Mouse (Mus musculus) hindbrain, embryonic 15.5 days (tissue): ENCODE results near the gene Gbx2. TPM values are rescaled to one million over a fixed set of nuclear protein-coding genes. Genes with fewer than 3 reads are reported as not detected.

Experiments used
- ATAC-seq: fragments of 200-750 bp; cut with Nextera tagmentation; 2 replicates; pipeline ENCODE4 v1.8.0; 2017; ENCODE audit warnings: low read depth, moderate number of reproducible peaks, moderate TSS enrichment; ENCODE audit not compliant: low FRiP score
- H3K27ac ChIP-seq: fragments of 300-500 bp; sonication (generic); replicated peaks from 2 replicates; pipeline ENCODE4 v1.5.1; 2015; ENCODE audit warnings: mild to moderate bottlenecking, inconsistent platforms
- H3K27me3 ChIP-seq: fragments of 300-500 bp; sonication (generic); 2 replicates; pipeline ENCODE4 v1.6.1; 2015; ENCODE audit warnings: control low read depth, inconsistent platforms
- H3K36me3 ChIP-seq: fragments of 300-500 bp; sonication (generic); 2 replicates; pipeline ENCODE4 v1.6.1; 2015; ENCODE audit warnings: control low read depth, inconsistent platforms
- H3K4me1 ChIP-seq: fragments of 300-500 bp; sonication (generic); replicated peaks from 2 replicates; pipeline ENCODE4 v1.6.1; 2015; ENCODE audit warnings: control low read depth, inconsistent platforms
- H3K4me2 ChIP-seq: fragments of 300-500 bp; sonication (generic); 2 replicates; pipeline ENCODE4 v1.6.1; 2015; ENCODE audit warnings: moderate library complexity, mild to moderate bottlenecking, inconsistent platforms
- H3K4me3 ChIP-seq: fragments of 300-500 bp; sonication (generic); 2 replicates; pipeline ENCODE4 v1.5.1; 2015; ENCODE audit warnings: mild to moderate bottlenecking, inconsistent platforms
- H3K9ac ChIP-seq: fragments of 300-500 bp; sonication (generic); 2 replicates; pipeline ENCODE4 v1.6.1; 2015; ENCODE audit warnings: inconsistent platforms
- H3K9me3 ChIP-seq: fragments of 300-500 bp; sonication (generic); 2 replicates; pipeline ENCODE4 v1.6.1; 2016; ENCODE audit warnings: control low read depth, inconsistent platforms
- WGBS: fragments of 180-500 bp; shearing (Covaris S2); methylation state at CpG from one replicate; pipeline ENCODE4 v1.1.7; 2015; 5-methylcytosine and 5-hydroxymethylcytosine counted together
- polyA plus RNA-seq: library from polyadenylated mRNA; unstranded; fragments of >200 nt; fragmentation: Nextera tagmentation; extraction: Ambion mirVana; gene quantifications from 2 replicates; pipeline ENCODE4 v1.2.1, GENCODE M21; 2015

The Gbx2 gene
- polyA plus RNA-seq, 1 experiment from 2014 or later, result 42.6 TPM

DNA sequence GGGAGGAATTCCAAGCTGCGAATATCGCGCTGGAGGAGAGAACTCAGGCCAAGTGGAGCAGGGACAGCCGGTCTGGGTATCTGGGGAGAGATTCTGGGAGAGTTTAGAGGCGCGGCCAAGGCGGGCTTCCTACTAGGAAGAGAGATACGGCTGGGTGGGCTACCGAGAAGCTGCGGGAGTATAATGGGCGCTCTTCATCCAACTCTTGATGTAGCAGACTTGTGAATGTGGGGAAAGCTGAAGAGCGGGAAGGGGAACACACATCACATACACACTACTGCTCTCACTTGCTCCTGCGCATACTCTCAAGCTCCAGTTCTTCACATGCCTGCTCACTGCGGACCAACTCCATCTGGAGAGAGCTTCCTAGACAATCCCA is 7.3 kb downstream of the Gbx2 start:
- Histone ChIP-seq H3K4me3 (0 out of 2 replicates have a peak overlapping the region, but pooled peaks have one; percentile 12), H3K4me1 (peaks cover 52% of the 10 kb centered on the region)

DNA sequence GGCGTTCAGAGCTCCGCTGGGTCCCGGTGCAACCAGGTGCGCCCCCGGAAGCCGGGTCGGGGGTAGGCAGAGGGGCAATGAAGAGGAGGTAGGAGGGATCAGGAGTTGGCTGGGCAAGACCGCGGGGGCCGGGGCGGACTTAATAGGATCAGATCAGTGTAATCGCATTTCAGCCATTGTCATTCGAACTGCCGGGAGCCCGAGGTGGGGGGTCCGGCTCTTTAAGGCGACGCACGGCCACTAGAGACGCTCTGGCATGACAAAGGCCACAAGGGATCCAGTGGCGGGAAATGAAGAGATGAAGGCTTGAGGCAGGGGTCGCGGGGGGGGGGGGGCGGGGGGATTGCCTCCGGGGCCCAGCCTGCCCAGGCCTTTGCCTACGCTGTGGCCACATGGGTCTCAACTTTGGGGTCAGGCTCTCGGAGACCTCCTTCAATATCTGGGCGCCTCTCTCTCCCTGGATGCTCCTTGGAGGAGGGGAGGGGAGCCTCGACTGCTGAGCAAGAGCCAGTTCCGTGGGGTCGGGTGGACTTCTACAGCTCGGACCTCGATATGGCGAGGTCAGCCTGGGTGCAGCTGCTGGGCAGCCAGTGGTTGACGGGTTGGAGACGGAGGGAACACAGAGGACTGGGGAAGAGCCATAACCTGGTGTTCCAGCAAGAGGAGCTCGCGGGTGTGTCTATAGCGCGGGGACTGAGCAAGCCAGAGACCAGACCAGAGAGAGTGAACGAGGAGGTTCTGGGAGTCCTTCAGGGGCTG is 7.9 kb downstream of the Gbx2 start:
- H3K9ac ChIP-seq, result no peak overlapping the region
- peaks cover 51% of the 10 kb centered on the region for H3K4me1 ChIP-seq

More for the DNA sequence above, 7.3 kb downstream of the Gbx2 start:
- Histone ChIP-seq H3K27ac (no peak overlapping the region), H3K9me3 (no peaks in the 10 kb centered on the region), H3K9ac (no peak overlapping the region), H3K4me2 (peak overlapping the region; percentile 51), H3K27me3 (peaks cover 90% of the 10 kb centered on the region), H3K36me3 (no peaks in the 10 kb centered on the region)
- no peak for ATAC-seq
- 16% methylated on average over 14 of the region's 14 CpGs for WGBS

DNA sequence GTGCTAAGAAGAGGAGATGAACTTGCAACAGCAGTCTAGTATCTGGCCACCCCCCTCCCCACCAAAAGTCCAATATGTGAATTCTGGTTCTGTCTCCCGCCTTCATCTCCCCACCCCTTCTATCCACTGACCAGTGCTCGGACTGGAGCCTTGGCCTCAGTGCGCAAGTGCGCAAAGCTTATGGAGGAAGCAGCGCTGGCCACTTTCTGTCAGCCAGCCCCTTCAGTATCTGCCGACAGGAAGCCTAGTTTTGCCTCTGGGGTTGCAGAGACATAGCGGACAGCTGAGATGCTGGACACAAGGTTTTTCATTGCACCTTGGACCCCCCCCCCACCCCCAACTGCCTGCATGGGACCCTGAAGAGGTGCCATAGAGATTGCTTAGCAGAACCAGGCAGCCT is 8.7 kb downstream of the Gbx2 start:
- Histone ChIP-seq H3K36me3 (no peaks in the 10 kb centered on the region), H3K9me3 (no peaks in the 10 kb centered on the region), H3K27ac (no peak overlapping the region), H3K4me1 (peaks cover 47% of the 10 kb centered on the region), H3K9ac (no peak overlapping the region), H3K4me2 (peak overlapping the region; percentile 51), H3K4me3 (no peak overlapping the region), H3K27me3 (peaks cover 87% of the 10 kb centered on the region)
- WGBS, result 3% methylated on average over 7 of the region's 7 CpGs
- no peak for ATAC-seq

More for the DNA sequence above, 7.9 kb downstream of the Gbx2 start:
- Histone ChIP-seq H3K27ac (no peak overlapping the region), H3K4me2 (peak overlapping the region; percentile 51), H3K27me3 (peaks cover 90% of the 10 kb centered on the region), H3K36me3 (no peaks in the 10 kb centered on the region), H3K4me3 (peak overlapping the region; percentile 18), H3K9me3 (no peaks in the 10 kb centered on the region)
- 2% methylated on average over 40 of the region's 41 CpGs for WGBS
- no peak for ATAC-seq

GRCm38 (mm10) chr1:89921806-89922205 is 9.2 kb downstream of the Gbx2 start:
- Histone ChIP-seq H3K9ac (no peak overlapping the region), H3K4me2 (peak overlapping the region; percentile 51; the same call in 1 of the 2 replicates), H3K36me3 (no peaks in the 10 kb centered on the region), H3K27ac (no peak overlapping the region), H3K4me3 (no peak overlapping the region), H3K4me1 (peaks cover 44% of the 10 kb centered on the region), H3K27me3 (peaks cover 87% of the 10 kb centered on the region), H3K9me3 (no peaks in the 10 kb centered on the region)
- ATAC-seq, result 0 out of 2 replicates have a peak, but pooled peaks have one; percentile 44
- WGBS, result 4% methylated on average over 10 of the region's 10 CpGs

DNA sequence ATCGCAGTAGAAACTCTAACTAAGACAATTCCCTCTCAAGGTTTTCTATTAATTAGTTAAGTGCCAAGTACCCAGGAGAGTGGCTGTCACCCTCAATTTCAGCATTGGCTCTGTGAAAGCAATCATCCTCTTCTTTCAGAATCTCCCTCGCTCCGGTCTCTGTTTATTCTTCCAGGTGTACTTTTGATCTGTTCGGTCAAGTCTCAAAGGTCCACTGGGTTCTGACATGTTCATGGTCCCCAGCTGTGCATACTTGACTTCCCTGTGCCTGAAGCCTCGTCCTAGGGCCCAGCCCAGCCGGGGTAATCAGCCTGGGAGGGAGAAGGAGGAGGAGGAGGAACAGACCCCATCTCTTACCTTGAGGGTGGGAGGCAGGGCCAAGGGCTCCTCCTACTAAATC is 11.8 kb downstream of the Gbx2 start:
- peaks cover 62% of the 10 kb centered on the region for H3K27me3 ChIP-seq
- no peaks in the 10 kb centered on the region for H3K36me3 ChIP-seq
- H3K9ac ChIP-seq, result no peak overlapping the region
- 82% methylated on average over 6 of the region's 6 CpGs for WGBS
- no peak overlapping the region for H3K27ac ChIP-seq
- H3K9me3 ChIP-seq, result no peaks in the 10 kb centered on the region
- ATAC-seq, result no peak
- H3K4me3 ChIP-seq, result no peak overlapping the region
- H3K4me2 ChIP-seq, result no peak overlapping the region
- peaks cover 25% of the 10 kb centered on the region for H3K4me1 ChIP-seq

- H3K9ac ChIP-seq, result no peak overlapping the region
- H3K36me3 ChIP-seq, result no peaks in the 10 kb centered on the region
- no peak overlapping the region for H3K27ac ChIP-seq
- ATAC-seq, result no peak
- H3K9me3 ChIP-seq, result no peaks in the 10 kb centered on the region
- 43% methylated on average over 18 of the region's 18 CpGs for WGBS
- no peak overlapping the region for H3K4me3 ChIP-seq
- H3K4me1 ChIP-seq, result peaks cover 16% of the 10 kb centered on the region
- peaks cover 52% of the 10 kb centered on the region for H3K27me3 ChIP-seq
- no peak overlapping the region for H3K4me2 ChIP-seq
Observed at GRCm38 (mm10) chr1:89918111-89918510, 12.9 kb downstream of the Gbx2 start.

- Histone ChIP-seq H3K27ac (no peak overlapping the region), H3K27me3 (peaks cover 16% of the 10 kb centered on the region; the same call in 1 of the 2 replicates), H3K4me2 (no peak overlapping the region), H3K4me1 (peaks cover 5% of the 10 kb centered on the region; the same call in 1 of the 2 replicates), H3K9ac (no peak overlapping the region), H3K36me3 (no peaks in the 10 kb centered on the region), H3K4me3 (no peak overlapping the region), H3K9me3 (no peaks in the 10 kb centered on the region)
- 81% methylated on average over 4 of the region's 4 CpGs for WGBS
- no peak for ATAC-seq
Observed at GRCm38 (mm10) chr1:89913611-89914010, 17.4 kb downstream of the Gbx2 start.

DNA sequence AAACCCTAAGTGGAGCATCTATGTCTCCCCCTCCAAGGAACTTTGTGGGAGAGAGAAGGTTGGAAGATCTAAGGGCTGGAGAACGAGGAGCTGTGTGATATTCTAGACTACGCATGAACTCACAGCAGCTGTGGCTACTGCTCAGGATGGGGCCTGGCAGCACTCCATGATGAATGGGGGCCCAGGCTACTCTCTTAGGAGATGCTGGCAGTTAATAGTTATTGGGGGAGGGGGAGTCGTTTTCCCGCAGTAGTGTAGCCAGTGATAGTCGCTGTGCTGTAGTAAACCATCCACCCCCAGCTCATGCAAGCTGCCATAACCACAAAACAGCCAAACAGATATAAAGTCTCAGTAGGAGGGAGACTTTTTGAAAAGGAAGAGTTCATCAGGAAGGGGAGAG is 18.6 kb downstream of the Gbx2 start:
- H3K4me1 ChIP-seq, result peaks cover 5% of the 10 kb centered on the region; the same call in 1 of the 2 replicates
- H3K9ac ChIP-seq, result no peak overlapping the region
- peaks cover 6% of the 10 kb centered on the region; the same call in 1 of the 2 replicates for H3K27me3 ChIP-seq
- H3K4me2 ChIP-seq, result no peak overlapping the region
- H3K4me3 ChIP-seq, result no peak overlapping the region
- H3K9me3 ChIP-seq, result no peaks in the 10 kb centered on the region
- H3K36me3 ChIP-seq, result no peaks in the 10 kb centered on the region
- ATAC-seq, result no peak
- WGBS, result 24% methylated on average over 5 of the region's 5 CpGs
- H3K27ac ChIP-seq, result no peak overlapping the region

GRCm38 (mm10) chr1:89909796-89910195 is 21.2 kb downstream of the Gbx2 start:
- Histone ChIP-seq H3K27ac (no peak overlapping the region), H3K4me2 (no peak overlapping the region), H3K4me1 (peaks cover 5% of the 10 kb centered on the region; the same call in 1 of the 2 replicates), H3K27me3 (0 out of 2 replicates have a peak, but pooled peaks cover 3% of the 10 kb centered on the region), H3K36me3 (no peaks in the 10 kb centered on the region), H3K4me3 (no peak overlapping the region), H3K9ac (no peak overlapping the region), H3K9me3 (no peaks in the 10 kb centered on the region)
- ATAC-seq, result no peak
- WGBS, result 92% methylated on average over 8 of the region's 8 CpGs

- 93% methylated on average over 1 of the region's 1 CpGs for WGBS
- no peak for ATAC-seq
- no peak overlapping the region for H3K9ac ChIP-seq
Observed at GRCm38 (mm10) chr1:89902641-89903040, 28.3 kb downstream of the Gbx2 start.

GRCm38 (mm10) chr1:89902236-89902635 is 28.7 kb downstream of the Gbx2 start:
- H3K27me3 ChIP-seq, result no peaks in the 10 kb centered on the region
- H3K4me3 ChIP-seq, result no peak overlapping the region
- 93% methylated on average over 2 of the region's 2 CpGs for WGBS
- H3K36me3 ChIP-seq, result no peaks in the 10 kb centered on the region
- no peaks in the 10 kb centered on the region for H3K4me1 ChIP-seq
- ATAC-seq, result no peak
- H3K9me3 ChIP-seq, result no peaks in the 10 kb centered on the region
- H3K9ac ChIP-seq, result no peak overlapping the region
- H3K27ac ChIP-seq, result no peak overlapping the region
- H3K4me2 ChIP-seq, result no peak overlapping the region

More at GRCm38 (mm10) chr1:89902641-89903040, 28.3 kb downstream of the Gbx2 start:
- no peaks in the 10 kb centered on the region for H3K4me1 ChIP-seq
- H3K4me2 ChIP-seq, result no peak overlapping the region
- no peaks in the 10 kb centered on the region for H3K27me3 ChIP-seq
- H3K9me3 ChIP-seq, result no peaks in the 10 kb centered on the region
- H3K27ac ChIP-seq, result no peak overlapping the region
- no peaks in the 10 kb centered on the region for H3K36me3 ChIP-seq
- H3K4me3 ChIP-seq, result no peak overlapping the region

DNA sequence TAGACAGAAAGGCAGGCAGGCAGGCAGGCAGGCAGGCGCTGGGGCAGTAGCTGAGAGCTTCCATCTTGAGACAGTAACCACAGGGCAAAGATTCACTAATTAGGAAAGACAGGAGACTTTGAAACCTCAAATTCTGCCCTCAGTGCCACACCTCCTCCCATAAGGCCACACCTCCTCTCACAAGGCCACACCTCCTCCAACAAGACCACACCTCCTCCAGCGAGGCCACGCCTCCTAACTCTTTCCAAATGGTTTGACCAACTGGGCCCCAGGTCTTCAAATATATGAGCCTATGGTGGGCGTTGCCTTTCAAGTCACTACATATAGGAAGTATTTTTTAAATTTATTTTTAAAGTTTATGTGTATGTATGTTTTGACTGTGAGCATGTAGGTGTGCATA is 29.6 kb downstream of the Gbx2 start:
- 83% methylated on average over 4 of the region's 4 CpGs for WGBS
- H3K27ac ChIP-seq, result no peak overlapping the region

More for the DNA sequence above, 29.6 kb downstream of the Gbx2 start:
- Histone ChIP-seq H3K4me3 (no peak overlapping the region), H3K27me3 (no peaks in the 10 kb centered on the region), H3K4me1 (no peaks in the 10 kb centered on the region), H3K9ac (no peak overlapping the region), H3K36me3 (no peaks in the 10 kb centered on the region), H3K9me3 (no peaks in the 10 kb centered on the region), H3K4me2 (no peak overlapping the region)
- ATAC-seq, result no peak
